Mouse (Mus musculus) induced T-regulatory cell, adult 2 months (primary cell): Measurements from ENCODE around the gene Tas2r136.

Source experiments
- DNase-seq: peaks from one replicate; pipeline ENCODE4 v3.0.0-alpha.2; 2012; ENCODE audit warnings: low read depth

Gene Tas2r136

GRCm38 (mm10) chr6:132778062-132778461 is at the start of gene Tas2r136:
Tas2r136 (minus strand) TSS chr6:132778162.
- no peak for DNase-seq

- DNase-seq: no peak
These were observed 24.6 kb upstream of the Tas2r136 start, which contains the start of gene Tas2r117 for GRCm38 (mm10) chr6:132802518-132802917. Tas2r117 (plus strand) TSS chr6:132802818.

GRCm38 (mm10) chr6:132795393-132795792 is 17.4 kb upstream of the Tas2r136 start:
- DNase-seq: no peak

- DNase-seq: no peak
These were observed 16.1 kb downstream of the Tas2r136 start, which contains the start of gene Tas2r102 for GRCm38 (mm10) chr6:132761831-132762230. Tas2r102 (plus strand) TSS chr6:132762131.

- DNase-seq: no peak
These were observed 23.5 kb downstream of the Tas2r136 start, which contains the start of gene Tas2r124 for GRCm38 (mm10) chr6:132754430-132754829. Tas2r124 (plus strand) TSS chr6:132754730.

GRCm38 (mm10) chr6:132750206-132750605 is 27.8 kb downstream of the Tas2r136 start:
- DNase-seq: no peak

- DNase-seq: no peak
These were observed 40.0 kb downstream of the Tas2r136 start, which contains the start of gene Tas2r115 for GRCm38 (mm10) chr6:132737935-132738334. Tas2r115 (minus strand) TSS chr6:132738035.
